Mouse (Mus musculus): ENCODE measurements around the gene Wsb1.
"Not testable (repeated sequence)": the region's sequence is repeated elsewhere in the genome, so short reads cannot be mapped to it uniquely, and the experiment has no call there.

Wsb1 gene

DNA sequence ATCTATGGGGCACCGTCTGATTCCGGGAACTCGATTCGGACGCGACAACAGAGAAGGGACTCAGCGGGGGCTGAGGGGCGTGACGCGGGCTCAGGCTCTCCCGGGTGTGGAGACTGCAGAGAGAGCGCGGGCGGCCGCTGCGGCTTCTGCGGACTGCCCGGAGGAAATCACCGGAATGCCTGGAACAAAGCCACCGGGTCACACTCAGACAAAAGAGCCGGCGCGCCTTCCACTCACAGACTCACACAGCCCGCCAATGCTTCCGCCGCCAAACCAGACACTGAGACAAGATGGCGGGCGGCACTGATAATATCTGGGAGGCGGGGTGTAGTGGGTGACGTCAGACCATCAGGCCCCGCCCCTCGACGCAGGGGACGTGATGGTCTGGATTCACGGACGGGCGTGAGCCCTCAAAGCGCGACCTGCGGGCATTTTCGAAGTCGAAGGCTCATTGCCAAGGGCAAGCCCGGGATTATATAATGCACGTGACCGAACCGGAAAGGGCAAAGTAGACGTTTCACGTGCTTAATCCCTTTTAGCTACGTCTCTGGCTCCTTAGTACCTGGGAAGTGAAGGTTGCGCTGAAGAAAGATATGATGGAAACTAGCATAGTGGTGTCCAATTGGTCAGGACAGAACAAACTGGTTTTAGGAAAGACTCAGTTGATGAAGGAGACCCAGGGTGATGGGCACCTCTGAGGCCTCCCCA lies at the start of gene Wsb1:
Wsb1 (minus strand) TSS at position 281 of the 708 bp plus-strand sequence.
- in situ Hi-C loops (cut with MboI, MseI) = no loop called here

DNA sequence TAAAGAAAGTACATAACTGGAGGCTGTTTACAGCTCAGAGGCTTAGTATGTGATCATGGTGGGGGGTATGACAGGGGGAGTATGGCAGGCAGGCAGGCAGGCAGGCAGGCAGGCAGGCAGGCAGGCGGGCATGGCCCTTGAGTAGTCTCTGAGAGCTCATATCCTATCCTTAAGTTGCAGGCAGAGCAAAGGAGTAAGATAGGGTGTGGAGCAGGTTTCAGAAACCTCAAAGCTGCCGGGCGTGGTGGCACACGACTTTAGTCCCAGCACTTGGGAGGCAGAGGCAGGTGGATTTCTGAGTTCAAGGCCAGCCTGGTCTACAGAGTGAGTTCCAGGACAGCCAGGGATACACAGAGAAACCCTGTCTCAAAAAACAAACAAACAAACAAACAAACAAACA lies 49.8 kb upstream of the Wsb1 start:
- in situ Hi-C loops (cut with MboI, MseI) = not testable (repeated sequence)

DNA sequence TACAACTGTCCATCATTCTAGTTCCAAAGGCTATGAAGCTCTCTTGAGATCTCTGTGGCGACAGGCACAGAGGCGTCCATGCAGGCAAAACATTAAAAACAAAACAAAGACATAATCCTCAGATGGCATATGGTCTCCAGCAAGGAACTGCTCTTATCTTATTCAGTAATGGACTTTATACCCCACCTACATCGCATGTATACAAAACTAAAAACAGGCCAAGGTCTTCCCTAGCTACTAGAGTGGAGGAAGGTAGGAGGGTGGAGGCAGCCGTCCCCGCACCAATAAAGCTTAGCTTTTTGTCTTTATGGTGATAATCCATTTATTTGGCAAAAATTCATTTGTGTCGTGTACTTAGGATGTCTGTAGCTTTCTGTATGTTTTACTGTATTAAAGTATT lies 48.6 kb upstream of the Wsb1 start:
- in situ Hi-C loops (cut with MboI, MseI) = no loop called here

GRCm38 (mm10) chr11:79299719-79300431 lies 45.4 kb upstream of the Wsb1 start:
- in situ Hi-C loops (cut with MboI, MseI) = no loop called here

DNA sequence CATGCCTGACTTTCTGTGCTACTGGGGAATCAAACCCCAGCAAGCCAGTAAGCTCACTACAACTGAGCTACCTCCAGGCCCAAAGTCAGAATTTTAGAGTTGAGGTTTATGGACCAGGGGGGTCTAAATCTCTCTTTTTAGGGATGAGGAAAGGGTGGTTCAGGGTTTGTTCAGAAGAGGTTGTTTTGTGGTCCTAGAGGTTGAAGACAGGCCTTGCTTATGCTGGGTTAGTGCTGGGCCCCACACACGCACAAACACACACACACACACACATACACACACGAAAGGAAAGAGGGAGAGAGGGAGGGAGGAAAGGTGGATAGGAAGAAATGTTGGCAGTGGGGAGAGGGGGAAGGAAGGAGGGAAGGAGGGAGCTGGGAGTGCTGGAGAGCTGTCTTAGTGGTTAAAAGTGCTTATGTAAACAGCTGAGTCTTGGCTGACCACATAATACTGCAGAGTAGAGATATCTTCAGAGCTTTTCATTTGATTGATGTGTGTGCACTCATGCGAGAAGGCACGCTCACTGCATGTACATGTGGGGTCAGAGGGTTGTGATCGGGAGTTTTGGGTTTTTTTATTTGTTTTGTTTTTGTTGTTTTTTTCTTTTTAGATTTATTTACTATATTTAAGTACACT lies 42.5 kb upstream of the Wsb1 start, which contains the start of gene Gm9964:
Gm9964 (minus strand) TSS at position 51 of the 636 bp plus-strand sequence.
- in situ Hi-C loops (cut with MboI, MseI) = no loop called here

DNA sequence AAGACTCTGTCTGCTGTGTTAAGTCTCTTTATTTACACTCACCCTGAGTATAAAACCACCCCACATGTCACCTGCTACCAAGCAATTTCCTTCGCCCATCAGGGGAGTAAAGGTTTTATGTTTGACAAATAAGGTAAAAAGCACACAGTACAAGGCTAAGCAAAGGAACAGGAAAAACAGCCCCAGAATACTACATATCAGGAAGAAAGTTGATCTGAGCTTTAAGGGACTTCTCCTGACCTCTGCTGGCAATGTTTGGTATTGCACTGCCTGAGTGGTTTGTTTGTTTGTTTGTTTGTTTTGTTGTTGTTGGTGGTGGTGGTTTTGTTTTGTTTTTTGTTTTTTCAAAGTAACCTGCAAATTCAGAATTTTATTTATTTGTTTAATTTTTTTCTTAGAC lies 41.7 kb upstream of the Wsb1 start:
- in situ Hi-C loops (cut with MboI, MseI) = no loop called here

- in situ Hi-C loops (cut with MboI, MseI) = no loop called here
These were observed 39.5 kb upstream of the Wsb1 start for GRCm38 (mm10) chr11:79293971-79294370.

- in situ Hi-C loops (cut with MboI, MseI) = no loop called here
These were observed 38.6 kb upstream of the Wsb1 start for GRCm38 (mm10) chr11:79293025-79293424.

DNA sequence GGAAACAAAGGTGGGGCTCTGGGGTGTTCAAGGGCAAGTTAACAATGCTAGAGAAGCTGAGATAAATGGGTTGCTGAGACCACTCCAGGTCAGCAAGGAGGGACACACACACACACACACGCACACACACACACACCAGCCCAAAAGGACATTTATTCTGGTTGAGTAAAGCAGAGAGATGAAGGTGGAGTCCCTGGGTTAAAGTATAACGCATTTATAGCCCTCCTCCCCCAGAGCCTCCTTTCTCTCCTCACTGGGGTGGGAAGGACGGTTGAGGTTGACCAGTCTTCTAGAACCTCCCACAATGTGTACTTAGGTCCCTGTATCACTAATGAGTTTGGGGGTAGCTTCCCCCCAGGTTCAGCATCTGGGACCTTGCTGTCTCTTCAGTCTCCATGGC lies 37.7 kb upstream of the Wsb1 start:
- in situ Hi-C loops (cut with MboI, MseI) = no loop called here

- in situ Hi-C loops (cut with MboI, MseI) = no loop called here
These were observed 37.2 kb upstream of the Wsb1 start for GRCm38 (mm10) chr11:79291651-79292050.

- in situ Hi-C loops (cut with MboI, MseI) = no loop called here
These were observed 36.0 kb upstream of the Wsb1 start for GRCm38 (mm10) chr11:79290473-79290872.

GRCm38 (mm10) chr11:79288913-79289640 lies 34.6 kb upstream of the Wsb1 start:
- in situ Hi-C loops (cut with MboI, MseI) = no loop called here

GRCm38 (mm10) chr11:79288278-79288843 lies 33.9 kb upstream of the Wsb1 start:
- in situ Hi-C loops (cut with MboI, MseI) = no loop called here

DNA sequence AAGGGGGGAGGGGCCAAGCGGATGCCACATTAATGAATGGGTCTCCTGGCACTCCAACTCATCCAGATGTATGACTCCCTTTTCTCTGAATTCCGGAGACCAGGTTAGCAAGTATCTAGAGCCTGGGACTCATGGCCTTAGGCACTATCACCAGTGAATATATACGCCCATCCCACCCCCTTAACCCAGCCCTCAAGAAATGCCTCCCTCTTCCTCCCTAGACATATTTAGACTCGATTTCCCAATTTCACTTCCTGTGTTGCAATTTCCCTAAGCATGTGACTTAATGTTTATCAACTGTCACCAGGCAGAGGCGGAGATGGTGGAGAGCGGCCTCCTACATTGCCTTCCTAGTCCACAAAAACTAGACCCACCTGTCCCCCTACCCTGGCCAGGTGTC lies 33.0 kb upstream of the Wsb1 start:
- in situ Hi-C loops (cut with MboI, MseI) = no loop called here

- in situ Hi-C loops (cut with MboI, MseI) = no loop called here
These were observed 31.9 kb upstream of the Wsb1 start for GRCm38 (mm10) chr11:79286305-79286799.

DNA sequence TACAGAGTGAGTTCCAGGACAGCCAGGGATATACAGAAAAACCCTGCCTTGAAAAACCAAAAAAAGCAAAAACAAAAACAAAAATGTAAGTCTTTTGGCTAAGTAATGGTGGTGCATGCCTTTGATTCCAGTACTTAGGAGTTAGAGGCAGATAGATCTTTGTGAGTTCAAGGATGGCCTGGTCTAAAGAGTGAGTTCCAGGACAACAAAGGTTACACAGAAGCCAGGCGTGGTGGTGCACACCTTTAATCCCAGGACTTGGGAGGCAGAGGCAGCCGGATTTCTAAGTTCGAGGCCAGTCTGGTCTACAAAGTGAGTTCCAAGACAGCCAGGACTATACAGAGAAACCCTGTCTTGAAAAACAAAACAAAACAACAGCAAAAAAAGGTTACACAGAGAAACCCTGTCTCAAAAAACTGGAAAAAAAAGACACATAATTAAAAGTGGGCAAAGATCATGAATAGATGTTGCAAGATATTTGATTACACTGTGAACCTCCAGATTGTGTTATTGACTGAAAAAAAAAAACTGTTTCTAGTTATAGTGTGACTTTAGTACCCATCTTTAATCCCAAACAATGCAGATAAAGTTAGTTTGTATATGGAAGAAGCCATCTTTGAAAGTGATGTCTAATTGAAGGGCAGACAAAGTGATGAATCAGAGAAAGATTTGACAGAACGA lies 29.0 kb upstream of the Wsb1 start:
- in situ Hi-C loops (cut with MboI, MseI) = no loop called here

GRCm38 (mm10) chr11:79281396-79281795 lies 26.9 kb upstream of the Wsb1 start:
- in situ Hi-C loops (cut with MboI, MseI) = no loop called here

DNA sequence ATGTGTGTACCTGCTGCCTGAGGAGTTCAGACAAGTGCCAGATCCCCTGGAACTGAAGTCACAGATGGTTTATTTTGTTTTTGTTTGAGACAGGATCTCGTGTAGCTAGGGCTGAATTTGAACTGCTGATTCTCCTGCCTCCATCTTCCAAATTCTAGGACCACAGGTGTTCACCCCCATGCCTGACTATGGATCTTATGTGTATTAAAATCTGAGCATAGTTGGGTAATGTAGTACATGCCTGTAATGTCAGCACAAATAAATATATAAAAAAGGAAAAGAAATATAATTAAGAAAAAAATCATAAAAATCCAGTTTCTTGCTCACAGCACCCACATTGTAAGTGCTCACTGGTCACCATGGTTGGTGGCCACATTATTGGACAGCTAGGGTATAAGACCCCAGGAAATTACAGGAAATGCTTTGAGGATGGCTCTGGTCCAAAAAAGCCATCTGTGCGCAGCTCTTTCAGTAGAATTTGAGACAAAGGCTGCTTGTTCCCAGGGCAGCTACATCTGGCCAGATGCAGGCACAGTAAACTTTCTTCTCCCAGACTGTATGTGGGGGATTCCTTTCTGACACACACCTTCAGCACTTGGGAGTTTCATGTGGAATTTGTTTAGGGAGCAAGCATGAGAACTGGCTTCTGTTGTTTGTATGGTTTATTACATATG lies 25.4 kb upstream of the Wsb1 start:
- in situ Hi-C loops (cut with MboI, MseI) = no loop called here

GRCm38 (mm10) chr11:79273757-79274156 lies 19.3 kb upstream of the Wsb1 start:
- in situ Hi-C loops (cut with MboI, MseI) = no loop called here

DNA sequence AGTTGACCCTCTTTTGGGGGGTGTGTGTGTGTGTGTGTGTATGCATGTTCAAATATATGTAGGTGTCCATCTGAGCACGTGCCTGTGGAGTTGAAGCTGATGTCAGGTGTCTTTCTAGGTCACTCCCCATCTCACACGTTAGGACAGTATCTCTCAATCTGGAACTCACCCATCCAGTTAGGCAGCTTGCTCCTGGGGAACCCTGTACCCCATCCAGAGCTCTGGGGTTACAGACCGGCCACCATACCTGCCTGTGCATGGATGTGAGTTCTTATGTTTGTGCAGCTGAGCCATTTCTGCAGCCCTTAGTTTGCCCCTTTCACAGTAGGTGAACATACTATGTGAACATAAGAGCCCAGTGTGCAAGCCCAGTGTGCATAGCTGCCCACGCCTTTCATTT lies 18.6 kb upstream of the Wsb1 start:
- in situ Hi-C loops (cut with MboI, MseI) = no loop called here

Data from T-helper 2 cell (primary cell).